Mouse (Mus musculus) brown adipose tissue, adult 24 weeks (tissue): ENCODE measurements at regions not wholly inside any gene's neighbourhood (a gene's known extent, or its start where the extent isn't known, plus 50 kb on each side); places are given as distances from the start of the nearest gene placed in this dataset.

Experiments used
- H3K27ac ChIP-seq: fragments of 200-500 bp; replicated peaks from 2 replicates; pipeline ENCODE4 v1.5.1; 2012; ENCODE audit warnings: low read depth, mild to moderate bottlenecking, low read length
- H3K4me1 ChIP-seq: fragments of 200-500 bp; 2 replicates; pipeline ENCODE4 v1.6.1; 2012; ENCODE audit warnings: low read length, mixed read lengths; ENCODE audit not compliant: control insufficient read depth, insufficient read depth, insufficient read length
- H3K4me3 ChIP-seq: fragments of 200-500 bp; 2 replicates; pipeline ENCODE4 v1.5.1; 2012; ENCODE audit warnings: low read depth, mild to moderate bottlenecking, low read length, moderate library complexity; ENCODE audit not compliant: insufficient read depth

GRCm38 (mm10) chr4:124052387-124052786 lies 134.6 kb upstream of the 4930535I16Rik start:
- H3K4me3 ChIP-seq, result no peak overlapping the region
- no peaks in the 10 kb centered on the region for H3K4me1 ChIP-seq
- no peak overlapping the region for H3K27ac ChIP-seq

- Histone ChIP-seq H3K27ac (no peak overlapping the region), H3K4me3 (no peak overlapping the region), H3K4me1 (no peaks in the 10 kb centered on the region)
These were observed 130.6 kb upstream of the 4930535I16Rik start for GRCm38 (mm10) chr4:124048348-124048831.

GRCm38 (mm10) chr4:124047898-124048297 lies 130.1 kb upstream of the 4930535I16Rik start:
- H3K4me1 ChIP-seq, result no peaks in the 10 kb centered on the region
- no peak overlapping the region for H3K4me3 ChIP-seq
- H3K27ac ChIP-seq, result no peak overlapping the region

- Histone ChIP-seq H3K27ac (no peak overlapping the region), H3K4me3 (no peak overlapping the region), H3K4me1 (no peaks in the 10 kb centered on the region)
These were observed 118.7 kb upstream of the 4930535I16Rik start for GRCm38 (mm10) chr4:124036483-124036882.

GRCm38 (mm10) chr4:124035657-124036061 lies 117.8 kb upstream of the 4930535I16Rik start:
- no peaks in the 10 kb centered on the region for H3K4me1 ChIP-seq
- H3K4me3 ChIP-seq, result no peak overlapping the region
- no peak overlapping the region for H3K27ac ChIP-seq

- no peak overlapping the region for H3K27ac ChIP-seq
- no peak overlapping the region for H3K4me3 ChIP-seq
These were observed 117.4 kb upstream of the 4930535I16Rik start for GRCm38 (mm10) chr4:124035192-124035591.

GRCm38 (mm10) chr4:124028061-124028460 lies 110.2 kb upstream of the 4930535I16Rik start:
- Histone ChIP-seq H3K27ac (no peak overlapping the region), H3K4me1 (no peaks in the 10 kb centered on the region), H3K4me3 (no peak overlapping the region)

More at GRCm38 (mm10) chr4:124035192-124035591, 117.4 kb upstream of the 4930535I16Rik start:
- no peaks in the 10 kb centered on the region for H3K4me1 ChIP-seq

- Histone ChIP-seq H3K4me3 (no peak overlapping the region), H3K4me1 (no peaks in the 10 kb centered on the region), H3K27ac (no peak overlapping the region)
These were observed 98.6 kb upstream of the 4930535I16Rik start for GRCm38 (mm10) chr4:124016401-124016800.

- no peak overlapping the region for H3K27ac ChIP-seq
- no peak overlapping the region for H3K4me3 ChIP-seq
- H3K4me1 ChIP-seq, result no peaks in the 10 kb centered on the region
These were observed 97.5 kb upstream of the 4930535I16Rik start for GRCm38 (mm10) chr4:124015323-124015722.

GRCm38 (mm10) chr4:124012406-124012805 lies 94.6 kb upstream of the 4930535I16Rik start:
- H3K27ac ChIP-seq, result no peak overlapping the region
- no peak overlapping the region for H3K4me3 ChIP-seq
- H3K4me1 ChIP-seq, result no peaks in the 10 kb centered on the region

GRCm38 (mm10) chr4:124008725-124009124 lies 90.9 kb upstream of the 4930535I16Rik start:
- H3K4me1 ChIP-seq, result no peaks in the 10 kb centered on the region
- no peak overlapping the region for H3K4me3 ChIP-seq
- no peak overlapping the region for H3K27ac ChIP-seq

- no peaks in the 10 kb centered on the region for H3K4me1 ChIP-seq
- no peak overlapping the region for H3K4me3 ChIP-seq
- no peak overlapping the region for H3K27ac ChIP-seq
These were observed 87.9 kb upstream of the 4930535I16Rik start for GRCm38 (mm10) chr4:124005626-124006315.

- H3K4me3 ChIP-seq, result no peak overlapping the region
- no peak overlapping the region for H3K27ac ChIP-seq
- H3K4me1 ChIP-seq, result no peaks in the 10 kb centered on the region
These were observed 84.9 kb upstream of the 4930535I16Rik start for GRCm38 (mm10) chr4:124002760-124003159.

- Histone ChIP-seq H3K4me1 (no peaks in the 10 kb centered on the region), H3K4me3 (no peak overlapping the region), H3K27ac (no peak overlapping the region)
These were observed 84.3 kb upstream of the 4930535I16Rik start for GRCm38 (mm10) chr4:124002105-124002504.

GRCm38 (mm10) chr4:123995815-123996214 lies 78.0 kb upstream of the 4930535I16Rik start:
- H3K27ac ChIP-seq, result no peak overlapping the region
- H3K4me1 ChIP-seq, result no peaks in the 10 kb centered on the region
- H3K4me3 ChIP-seq, result no peak overlapping the region

- H3K4me3 ChIP-seq, result no peak overlapping the region
- no peaks in the 10 kb centered on the region for H3K4me1 ChIP-seq
- H3K27ac ChIP-seq, result no peak overlapping the region
These were observed 73.4 kb upstream of the 4930535I16Rik start for GRCm38 (mm10) chr4:123991223-123991622.
